Mouse (Mus musculus) heart, adult 8-10 months (tissue): Measurements from ENCODE around the gene Ccl17. TPM values are rescaled to one million over a fixed set of nuclear protein-coding genes. Genes with fewer than 3 reads are reported as not detected.
A peak's percentile ranks its signal among the peaks of the same experiment; 100 is the strongest.
"Not testable (repeated sequence)": the region's sequence is repeated elsewhere in the genome, so short reads cannot be mapped to it uniquely, and the experiment has no call there.

Source experiments
- DNase-seq: peaks from one replicate; pipeline ENCODE4 v3.0.0; 2022; ENCODE audit warnings: low spot score
- total RNA-seq, 4 experiments: library from RNA; stranded (reverse); gene quantifications; 2 replicates each; pipeline ENCODE4 v1.2.4; 2022

Gene Ccl17
- total RNA-seq, 4 experiments from 2014 or later: not detected

- no peak for DNase-seq
Measured at GRCm38 (mm10) chr8:94825170-94825569, 14.9 kb downstream of the Ccl17 start.

DNA sequence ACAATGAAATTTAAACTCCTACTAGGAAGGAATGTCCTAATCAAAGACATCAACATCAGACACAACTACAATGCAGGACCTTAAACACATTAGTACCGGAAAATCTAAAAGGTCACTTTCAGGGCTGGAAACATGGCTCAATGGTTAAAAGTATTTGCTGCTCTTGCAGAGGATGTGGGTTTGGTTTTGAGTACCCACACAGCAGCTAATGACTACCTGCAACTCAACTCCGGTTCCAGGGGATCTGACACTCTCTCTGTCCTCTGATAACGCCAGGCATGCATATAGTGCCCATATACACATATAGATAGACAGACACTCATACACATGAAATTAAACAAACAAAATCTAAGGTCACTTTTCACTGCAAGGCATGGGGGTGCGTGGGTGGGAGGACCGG is 16.0 kb downstream of the Ccl17 start:
- no peak for DNase-seq

- DNase-seq: no peak
Measured at GRCm38 (mm10) chr8:94828284-94828683, 18.0 kb downstream of the Ccl17 start.

DNA sequence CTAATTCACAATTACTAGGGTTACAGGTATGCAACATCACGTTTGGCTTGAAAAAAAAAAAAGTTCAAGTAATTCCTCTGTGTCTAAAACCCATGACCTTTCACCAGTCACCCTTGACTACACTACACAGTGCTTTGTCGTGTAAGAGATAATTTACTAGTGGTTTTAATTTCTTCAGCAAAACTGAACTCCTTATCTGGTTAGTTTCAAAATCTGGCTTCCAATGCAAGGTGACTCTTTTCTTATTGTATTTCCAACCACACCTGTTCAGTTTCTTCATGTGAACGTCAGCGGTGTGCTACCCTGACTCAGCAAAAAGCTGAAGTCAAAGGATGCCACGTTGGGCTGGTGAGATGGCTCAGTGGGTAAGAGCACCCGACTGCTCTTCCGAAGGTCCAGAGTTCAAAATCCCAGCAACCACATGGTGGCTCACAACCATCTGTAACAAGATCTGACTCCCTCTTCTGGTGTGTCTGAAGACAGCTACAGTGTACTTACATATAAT is 23.7 kb downstream of the Ccl17 start:
- not testable (repeated sequence) for DNase-seq

DNA sequence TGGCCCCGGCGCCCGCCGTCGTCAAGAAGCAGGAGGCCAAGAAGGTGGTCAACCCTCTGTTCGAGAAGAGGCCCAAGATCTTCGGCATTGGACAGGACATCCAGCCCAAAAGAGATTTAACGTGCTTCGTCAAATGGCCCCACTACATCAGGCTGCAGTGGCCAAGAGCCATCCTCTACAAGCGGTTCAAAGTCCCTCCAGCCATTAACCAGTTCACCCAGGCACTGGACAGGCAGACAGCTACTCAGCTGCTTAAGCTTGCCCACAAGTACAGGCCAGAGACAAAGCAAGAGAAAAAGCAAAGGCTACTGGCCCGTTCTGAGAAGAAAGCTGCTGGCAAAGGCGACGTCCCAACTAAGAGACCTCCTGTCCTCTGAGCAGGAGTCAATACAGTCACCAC is 25.5 kb downstream of the Ccl17 start:
- DNase-seq: not testable (repeated sequence)

DNA sequence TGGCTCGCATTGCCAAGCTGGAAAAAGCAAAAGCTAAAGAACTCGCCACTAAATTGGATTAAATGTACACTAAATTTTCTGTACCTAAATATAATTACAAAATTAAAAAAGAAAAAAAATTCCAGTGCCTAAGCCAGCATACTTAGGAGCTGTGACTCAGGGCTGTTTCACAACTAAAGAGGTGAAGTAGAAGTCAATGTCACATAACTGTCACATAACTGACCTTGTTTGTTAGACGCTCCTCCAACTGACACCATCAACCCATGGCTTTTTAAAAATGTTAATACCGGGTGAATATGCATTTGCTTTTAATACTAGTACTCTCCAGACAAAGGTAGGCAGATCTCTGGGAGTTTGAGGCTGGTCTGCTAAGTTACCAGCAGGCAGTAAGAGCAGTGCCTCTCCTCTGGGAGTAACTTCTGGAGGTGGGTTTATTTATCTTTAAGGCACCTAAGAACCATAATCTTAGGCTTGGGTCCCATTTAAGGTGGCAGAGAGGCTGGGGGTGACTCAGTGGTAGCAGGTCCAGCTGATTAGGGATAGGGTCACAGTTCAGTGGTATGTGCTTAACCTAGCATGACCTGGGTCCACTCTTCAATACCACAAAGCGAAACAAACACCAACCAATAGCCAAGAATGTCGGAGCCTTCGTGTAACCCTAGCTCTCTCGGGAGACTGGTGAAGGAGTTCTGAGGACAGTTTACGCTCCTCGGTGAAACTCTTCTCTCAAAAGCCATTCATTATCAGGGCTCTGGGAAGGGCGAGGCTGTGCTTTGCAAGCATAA is 26.4 kb downstream of the Ccl17 start:
- no peak for DNase-seq

- DNase-seq: peak; percentile 93
Measured at GRCm38 (mm10) chr8:94837662-94838574, 27.7 kb downstream of the Ccl17 start, which contains the start of the genes Coq9 and Ciapin1. Coq9 (plus strand) TSS chr8:94838321. Ciapin1 (minus strand) TSS chr8:94838358.

- DNase-seq: peak; percentile 76
Measured at GRCm38 (mm10) chr8:94838600-94838999, 28.3 kb downstream of the Ccl17 start.

DNA sequence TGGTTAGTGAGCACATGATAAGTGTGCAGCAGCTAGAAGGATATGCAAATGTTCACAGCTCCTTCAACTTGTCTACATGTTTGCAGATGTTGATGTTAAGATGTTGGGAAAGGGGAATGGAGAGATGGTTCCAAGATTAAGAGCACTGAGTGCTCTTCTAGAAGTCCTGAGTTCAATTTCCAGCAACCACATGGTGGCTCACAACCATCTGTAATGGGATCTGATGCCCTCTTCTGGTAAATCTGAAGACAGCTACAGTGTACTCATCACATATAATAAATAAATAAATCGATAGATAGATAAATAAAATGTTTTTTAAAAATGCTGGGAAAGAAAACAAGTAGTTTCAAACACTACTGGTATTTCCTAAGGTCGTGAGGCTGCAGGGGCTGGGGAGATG is 30.9 kb downstream of the Ccl17 start:
- no peak for DNase-seq

DNA sequence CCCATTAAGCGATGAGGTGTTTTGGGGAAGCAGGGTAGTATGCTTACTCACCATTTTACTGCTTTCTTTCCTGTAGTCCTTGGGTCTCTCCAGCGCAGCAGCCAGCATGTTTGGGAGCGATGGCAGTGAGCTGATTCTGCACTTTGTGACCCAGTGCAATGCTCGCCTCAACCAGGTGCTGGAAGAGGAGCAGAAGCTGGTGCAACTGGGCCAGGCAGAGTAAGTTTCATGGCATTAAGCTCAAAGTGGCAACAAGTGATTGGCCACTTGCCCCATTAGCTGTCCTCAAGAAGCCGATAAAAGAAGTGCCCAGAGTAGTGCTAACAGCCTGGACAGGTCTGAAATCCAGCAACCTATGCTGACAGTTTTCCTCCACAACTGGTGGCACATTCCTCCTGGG is 39.8 kb downstream of the Ccl17 start:
- no peak for DNase-seq

- not testable (repeated sequence) for DNase-seq
Measured at GRCm38 (mm10) chr8:94854761-94855160, 44.5 kb downstream of the Ccl17 start.

GRCm38 (mm10) chr8:94857011-94857345 is 46.7 kb downstream of the Ccl17 start:
- DNase-seq: no peak

- DNase-seq: peak; percentile 90
Measured at GRCm38 (mm10) chr8:94857346-94858173, 47.3 kb downstream of the Ccl17 start, which contains the start of gene Polr2c. Polr2c (plus strand) TSS chr8:94857450.

DNA sequence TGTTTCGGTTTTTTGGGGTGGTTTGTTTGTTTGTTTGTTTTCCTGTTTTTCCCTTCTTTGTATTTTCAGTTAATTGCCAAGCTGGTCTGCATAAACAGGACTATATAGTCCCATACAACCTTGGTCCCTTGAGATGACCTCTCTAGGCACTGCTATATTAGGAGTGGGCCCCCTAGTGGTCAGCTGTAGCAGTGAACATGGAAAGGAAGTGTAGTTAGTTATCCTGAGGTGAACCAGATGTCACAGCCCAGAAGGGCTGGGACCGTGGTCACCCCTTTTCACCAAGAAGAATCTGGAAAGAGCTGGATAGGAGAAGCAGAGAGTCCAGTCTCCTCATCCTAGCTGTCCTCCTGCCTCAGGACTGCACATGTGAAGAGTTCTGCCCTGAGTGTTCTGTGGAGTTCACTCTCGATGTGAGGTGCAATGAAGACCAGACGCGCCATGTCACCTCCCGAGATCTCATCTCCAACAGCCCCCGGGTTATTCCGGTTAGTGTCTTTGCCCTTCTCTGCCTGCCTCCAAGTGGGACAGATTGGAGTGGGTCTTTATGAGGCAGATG is 51.2 kb downstream of the Ccl17 start:
- DNase-seq: peak; percentile 72

Other genes with a start within 250 kb of the Ccl17 start
- gene Rspry1, start 208.5 kb upstream of the Ccl17 start, total RNA-seq: 10 to 100 TPM in 1 of 4 experiments, 1 to 10 TPM in 3; 8.9 to 10.5 (median 9.5) TPM
- gene Fam192a, start 208.5 kb upstream of the Ccl17 start, total RNA-seq: 10 to 100 TPM; 19.1 to 25.6 (median 19.5) TPM
- 100 to 1,000 TPM in 2 of 4 experiments, 10 to 100 TPM in 2; 83.0 to 101 (median 92.4) TPM for gene Arl2bp, start 143.9 kb upstream of the Ccl17 start, total RNA-seq
- under 1 TPM in 2 of 4 experiments, not detected in 2; 0.63 to 0.69 TPM for gene Pllp, start 114.2 kb upstream of the Ccl17 start, total RNA-seq
- gene Ccl22, start 64.9 kb upstream of the Ccl17 start, total RNA-seq: not detected
- gene Cx3cl1, start 38.4 kb upstream of the Ccl17 start, total RNA-seq: 1 to 10 TPM; 5.7 to 8.2 (median 7.2) TPM
- gene Coq9, start 27.9 kb downstream of the Ccl17 start, total RNA-seq: 100 to 1,000 TPM; 675 to 794 (median 735) TPM
- gene Ciapin1, start 27.9 kb downstream of the Ccl17 start, total RNA-seq: 10 to 100 TPM; 72.2 to 85.6 (median 78.5) TPM
- gene Polr2c, start 47.0 kb downstream of the Ccl17 start, total RNA-seq: 10 to 100 TPM; 65.4 to 71.4 (median 68.7) TPM
- gene Dok4, start 65.9 kb downstream of the Ccl17 start, total RNA-seq: 10 to 100 TPM in 3 of 4 experiments, 1 to 10 TPM in 1; 9.2 to 15.2 (median 14.8) TPM
- gene Ccdc102a, start 107.6 kb downstream of the Ccl17 start, total RNA-seq: 1 to 10 TPM; 3.0 to 5.7 (median 4.4) TPM
- under 1 TPM in 1 of 4 experiments, not detected in 3; 0.57 TPM for gene Adgrg5, start 113.2 kb downstream of the Ccl17 start, total RNA-seq
- gene Adgrg1, start 164.3 kb downstream of the Ccl17 start, total RNA-seq: 10 to 100 TPM; 41.3 to 63.6 (median 51.8) TPM
- 1 to 10 TPM in 3 of 4 experiments, under 1 TPM in 1; 0.75 to 1.3 (median 1.2) TPM for gene Adgrg3, start 207.2 kb downstream of the Ccl17 start, total RNA-seq
- not detected for gene Drc7, start 244.7 kb downstream of the Ccl17 start, total RNA-seq